Mouse (Mus musculus) lung, postnatal 36 days (tissue): ENCODE data around the gene Smad1.

Experiments
- DNase-seq: peaks from one replicate; pipeline ENCODE4 v3.0.0; 2022; ENCODE audit warnings: mixed read lengths

Smad1 gene

DNA sequence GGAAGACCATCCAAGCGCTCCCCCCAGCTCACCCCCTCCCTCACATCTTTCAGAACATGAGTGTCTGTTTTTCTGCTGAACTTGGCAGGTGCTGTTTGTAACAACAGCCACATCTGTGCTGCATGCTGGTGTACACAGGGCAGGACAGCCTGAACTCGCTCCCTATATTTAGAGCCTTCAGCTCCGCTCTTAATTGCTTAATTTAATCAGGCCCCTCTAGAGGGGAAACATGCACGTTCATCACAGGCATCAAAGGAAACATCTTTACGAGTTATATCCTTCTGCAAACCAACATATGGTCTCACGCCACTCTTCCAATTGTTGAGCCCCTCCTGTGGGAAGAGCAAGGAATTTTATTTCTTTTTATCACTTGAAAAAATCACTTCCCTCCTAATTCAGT, 17.5 kb downstream of the Smad1 start:
- DNase-seq = no peak

- DNase-seq = no peak
These were observed 18.9 kb downstream of the Smad1 start for GRCm38 (mm10) chr8:79380386-79380785.

GRCm38 (mm10) chr8:79379971-79380370, 19.3 kb downstream of the Smad1 start:
- no peak for DNase-seq

- DNase-seq = no peak
These were observed 22.7 kb downstream of the Smad1 start for GRCm38 (mm10) chr8:79376648-79377047.

DNA sequence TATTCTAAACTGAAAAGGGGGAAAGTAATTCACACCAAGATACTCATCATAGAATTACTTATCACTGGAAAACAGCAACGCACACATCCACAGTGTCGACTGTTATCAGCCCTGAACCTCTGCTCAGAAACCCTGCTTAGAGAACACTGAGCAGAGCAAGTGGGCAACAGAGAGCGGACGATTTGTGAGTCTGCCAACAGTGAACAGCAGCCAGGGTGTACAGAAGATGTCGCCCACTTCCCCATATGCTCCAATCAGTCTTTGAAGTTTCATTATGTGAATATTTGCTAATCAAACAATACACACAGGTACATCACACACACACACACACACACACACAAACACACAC, 23.6 kb downstream of the Smad1 start:
- DNase-seq = no peak

GRCm38 (mm10) chr8:79375074-79375774, 24.1 kb downstream of the Smad1 start:
- DNase-seq = no peak

DNA sequence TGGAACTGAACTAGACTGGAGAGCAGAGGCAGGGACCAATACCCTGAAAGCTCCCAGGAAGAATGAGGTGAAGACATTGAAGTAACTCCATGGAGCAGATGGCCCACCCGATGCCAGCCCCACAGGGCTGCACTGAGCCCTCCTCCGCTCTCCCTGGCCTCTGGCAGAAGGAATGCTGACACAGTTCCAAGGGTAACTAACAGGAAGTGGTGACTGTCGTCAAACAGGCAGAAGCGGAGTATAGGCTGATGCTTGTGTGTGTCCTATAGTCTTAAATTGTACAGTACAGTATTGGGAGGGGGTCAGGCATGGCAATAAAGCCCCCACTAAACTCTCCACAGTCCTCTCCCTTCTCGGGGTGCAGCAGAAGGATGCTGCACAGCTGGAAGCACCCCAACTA, 24.9 kb downstream of the Smad1 start:
- DNase-seq = peak; percentile 41

GRCm38 (mm10) chr8:79373563-79373962, 25.8 kb downstream of the Smad1 start:
- no peak for DNase-seq

- DNase-seq = no peak
These were observed 26.4 kb downstream of the Smad1 start for GRCm38 (mm10) chr8:79372960-79373359.

DNA sequence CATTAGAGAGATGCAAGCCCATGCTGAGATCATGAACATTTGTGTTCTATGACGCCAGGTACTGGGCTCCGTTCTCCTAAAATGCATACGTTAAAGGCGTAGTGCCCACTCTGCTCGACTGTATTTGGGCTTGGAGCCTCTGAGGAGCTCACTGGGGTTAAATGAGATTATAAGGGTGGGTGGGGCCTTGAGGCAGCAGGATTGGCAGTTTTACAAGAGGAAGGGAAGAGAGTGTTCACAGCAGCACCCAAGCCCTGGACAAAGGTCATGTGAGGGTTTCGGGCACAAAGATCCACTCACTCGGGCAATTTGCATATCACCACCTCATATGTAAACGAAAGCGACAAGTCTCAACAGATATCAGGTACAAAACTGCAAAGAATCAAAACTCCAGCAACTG, 26.8 kb downstream of the Smad1 start:
- DNase-seq = peak; percentile 66

- no peak for DNase-seq
These were observed 27.2 kb downstream of the Smad1 start for GRCm38 (mm10) chr8:79372084-79372483.

DNA sequence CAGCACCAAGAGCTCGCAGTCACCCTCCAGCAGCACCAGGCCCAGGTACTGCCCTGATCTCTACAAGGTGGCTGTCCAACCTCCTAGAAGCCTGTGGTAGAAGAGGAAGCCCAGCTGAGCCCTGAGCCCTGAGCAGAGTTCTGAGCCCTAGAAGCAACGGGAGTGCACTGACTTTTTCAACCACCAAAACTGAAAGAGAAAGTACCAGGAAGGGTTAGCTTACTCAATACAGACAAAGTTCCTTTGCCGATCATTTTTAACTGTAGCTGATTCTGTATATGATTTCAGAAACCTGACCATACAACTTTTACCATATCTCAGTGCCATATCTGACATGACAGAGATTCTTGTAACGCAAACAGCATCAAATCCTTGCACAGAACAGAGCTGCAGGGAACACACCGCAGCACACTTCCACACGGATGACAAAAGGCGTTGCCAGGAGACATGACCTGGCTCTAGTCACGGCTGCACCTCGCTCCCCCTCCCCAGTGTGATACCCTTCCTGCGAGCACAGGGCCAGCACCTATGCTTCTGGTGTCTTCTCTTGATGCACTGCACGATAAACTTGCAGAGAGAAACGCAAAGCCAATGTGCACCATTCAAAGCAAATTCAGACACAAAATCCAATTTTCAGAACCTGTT, 28.6 kb downstream of the Smad1 start:
- DNase-seq = no peak

DNA sequence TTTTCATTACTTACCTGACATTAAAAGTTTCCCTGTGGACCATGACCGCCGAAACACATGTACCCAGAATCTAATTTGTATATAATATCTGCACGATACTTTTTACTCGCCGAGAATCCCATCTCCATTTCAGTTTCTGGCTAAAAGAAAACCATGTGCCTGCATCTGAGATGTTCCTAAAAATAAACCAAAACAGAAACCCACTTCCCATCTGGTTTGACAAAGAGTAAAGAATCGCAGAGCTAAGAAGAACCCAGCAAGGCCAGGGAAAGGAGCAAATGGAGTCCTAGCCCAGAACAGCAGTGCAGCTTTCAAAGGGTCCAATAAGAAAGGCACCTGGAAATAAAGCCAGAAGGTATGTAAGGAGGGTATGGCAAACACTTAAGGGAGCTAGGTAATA, 30.2 kb downstream of the Smad1 start:
- DNase-seq = no peak

- DNase-seq = no peak
These were observed 31.4 kb downstream of the Smad1 start for GRCm38 (mm10) chr8:79367959-79368358.

GRCm38 (mm10) chr8:79367350-79367749, 32.0 kb downstream of the Smad1 start:
- DNase-seq = no peak

- no peak for DNase-seq
These were observed 33.1 kb downstream of the Smad1 start for GRCm38 (mm10) chr8:79366227-79366626.

GRCm38 (mm10) chr8:79365707-79366106, 33.6 kb downstream of the Smad1 start:
- DNase-seq = no peak

GRCm38 (mm10) chr8:79364806-79365205, 34.5 kb downstream of the Smad1 start:
- DNase-seq = no peak

- no peak for DNase-seq
These were observed 36.9 kb downstream of the Smad1 start for GRCm38 (mm10) chr8:79362430-79362829.

DNA sequence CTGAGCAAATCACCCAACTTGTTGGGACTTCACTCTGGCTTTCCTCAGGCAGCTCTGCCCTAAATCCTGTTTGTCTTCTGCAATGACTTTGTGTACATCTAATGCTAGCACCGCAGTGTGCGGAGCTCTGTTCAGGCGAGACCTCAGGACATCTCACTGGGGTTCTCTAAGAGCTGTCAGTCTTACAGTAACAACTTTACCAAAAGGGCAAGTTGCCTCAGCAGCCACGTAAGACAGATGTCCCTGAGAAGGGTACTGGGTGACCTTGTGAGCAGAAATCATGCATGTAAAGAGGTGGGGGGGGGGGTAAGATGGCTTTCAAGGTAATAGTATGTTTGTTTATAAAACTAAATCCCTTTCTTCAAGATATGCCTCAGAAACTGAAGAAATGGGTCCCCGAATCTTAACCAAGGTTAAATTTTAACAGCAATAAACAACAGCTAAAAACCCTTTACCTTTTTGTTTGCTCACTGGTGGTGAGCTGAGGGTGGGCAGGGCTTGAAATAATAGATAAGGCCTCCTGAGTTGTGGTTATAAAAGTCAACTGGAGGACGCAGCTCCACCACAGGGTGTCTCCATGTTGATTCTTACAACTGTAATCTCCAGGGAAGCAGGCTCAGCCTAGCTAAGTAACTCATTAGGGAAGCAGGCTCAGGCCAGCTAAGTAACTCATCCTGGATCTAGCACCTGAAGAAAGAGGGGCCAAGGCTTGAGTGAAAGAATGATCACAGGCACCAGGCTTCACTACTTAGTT, 38.4 kb downstream of the Smad1 start:
- DNase-seq = peak; percentile 24

- DNase-seq = no peak
These were observed 39.0 kb downstream of the Smad1 start for GRCm38 (mm10) chr8:79360302-79360701.

- no peak for DNase-seq
These were observed 43.4 kb downstream of the Smad1 start for GRCm38 (mm10) chr8:79355721-79356434.

- DNase-seq = no peak
These were observed 45.3 kb downstream of the Smad1 start for GRCm38 (mm10) chr8:79354009-79354408.
